Mouse (Mus musculus) liver, adult 2 months (tissue): ENCODE measurements around the gene Dync1i1. TPM values are rescaled to one million over a fixed set of nuclear protein-coding genes. Genes with fewer than 3 reads are reported as not detected.
"Not testable (repeated sequence)": the region's sequence is repeated elsewhere in the genome, so short reads cannot be mapped to it uniquely, and the experiment has no call there.

Source experiments
- DNase-seq: peaks from one replicate; pipeline ENCODE4 v3.0.0-alpha.2; 2011; ENCODE audit warnings: low read depth, low spot score; ENCODE audit errors: extremely low read depth
- H3K27ac ChIP-seq: fragments of 200-500 bp; replicated peaks from 2 replicates; pipeline ENCODE4 v1.5.1; 2012; ENCODE audit warnings: low read depth, mild to moderate bottlenecking, control low read depth, inconsistent platforms, low read length; ENCODE audit not compliant: insufficient read depth
- H3K27me3 ChIP-seq: fragments of 200-500 bp; 2 replicates; pipeline ENCODE4 v1.6.1; 2012; ENCODE audit warnings: mild to moderate bottlenecking, moderate library complexity, low read length, inconsistent platforms; ENCODE audit not compliant: control insufficient read depth, insufficient read depth
- H3K36me3 ChIP-seq: fragments of 200-500 bp; 2 replicates; pipeline ENCODE4 v1.6.1; 2012; ENCODE audit warnings: low read length, inconsistent platforms; ENCODE audit not compliant: control insufficient read depth, insufficient read depth
- H3K4me1 ChIP-seq: fragments of 200-500 bp; 2 replicates; pipeline ENCODE4 v1.6.1; 2011; ENCODE audit warnings: low read length; ENCODE audit not compliant: control insufficient read depth, insufficient read depth
- H3K4me3 ChIP-seq: fragments of 200-500 bp; 2 replicates; pipeline ENCODE4 v1.5.1; 2011; ENCODE audit warnings: low read depth, mild to moderate bottlenecking, control low read depth, low read length, moderate library complexity; ENCODE audit not compliant: insufficient read depth
- H3K79me2 ChIP-seq: fragments of 200-500 bp; 2 replicates; pipeline ENCODE4 v1.6.1; 2012; ENCODE audit warnings: inconsistent platforms, mild to moderate bottlenecking, low read length, moderate library complexity; ENCODE audit not compliant: control insufficient read depth, insufficient read depth
- H3K9ac ChIP-seq: fragments of 200-500 bp; 2 replicates; pipeline ENCODE4 v1.6.1; 2012; ENCODE audit warnings: low read depth, mild to moderate bottlenecking, control low read depth, inconsistent platforms, low read length
- CTCF ChIP-seq: fragments of 200-500 bp; IDR thresholded peaks from 2 replicates; pipeline ENCODE4 v1.5.1; 2011; ENCODE audit warnings: low read depth, low read length, control low read depth
- POLR2A ChIP-seq: fragments of 200-500 bp; IDR thresholded peaks from 2 replicates; pipeline ENCODE4 v1.6.1; 2011; ENCODE audit warnings: low read length, control low read depth; ENCODE audit not compliant: insufficient read depth; ENCODE audit errors: extremely low read depth
- WGBS: fragments of 180-500 bp; shearing (Covaris S2); methylation state at CpG from one replicate; pipeline ENCODE4 v1.1.7; 2018; 5-methylcytosine and 5-hydroxymethylcytosine counted together
- polyA plus RNA-seq: library from polyadenylated mRNA; depleted of rRNA; stranded (reverse); fragments of >200 nt; gene quantifications from 2 replicates; pipeline ENCODE4 v1.2.3, GENCODE M21; 2012
- total RNA-seq: library from RNA; depleted of rRNA; stranded (reverse); fragments of >200 nt; gene quantifications from 2 replicates; pipeline ENCODE4 v1.2.3, GENCODE M21; 2014

Dync1i1 gene
- total and polyA plus RNA-seq, 2 experiments = not detected

DNA sequence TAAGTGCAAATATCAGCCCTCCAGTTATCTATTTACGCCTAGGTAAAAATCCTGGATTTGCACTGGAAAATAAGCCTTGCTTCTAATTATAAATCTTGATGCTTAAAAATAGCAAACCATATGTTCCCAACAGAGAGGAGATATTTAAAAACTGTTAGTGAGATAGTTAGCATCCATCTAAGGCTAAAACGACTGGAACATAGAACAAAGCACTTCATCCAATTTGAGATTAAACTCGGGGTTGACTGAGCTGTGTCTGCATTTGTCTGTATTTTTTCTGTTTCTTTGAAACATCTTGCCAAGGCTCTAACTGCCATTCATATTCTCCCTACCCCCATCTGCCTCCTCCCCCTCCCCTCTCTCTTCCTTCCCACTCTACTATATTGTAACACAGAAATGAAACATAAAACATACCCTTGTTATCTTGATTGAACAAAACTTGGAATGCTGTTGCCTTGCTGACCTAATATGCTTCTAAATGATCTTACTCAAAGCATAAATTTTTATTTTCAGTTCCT is 10.3 kb upstream of the Dync1i1 start:
- Histone ChIP-seq H3K4me1 (no peaks in the 10 kb centered on the region), H3K27ac (no peak overlapping the region), H3K79me2 (no peaks in the 10 kb centered on the region), H3K9ac (no peak overlapping the region), H3K36me3 (no peaks in the 10 kb centered on the region), H3K4me3 (no peak overlapping the region), H3K27me3 (no peaks in the 10 kb centered on the region)
- 77% methylated on average over 3 of the region's 3 CpGs for WGBS
- TF ChIP-seq POLR2A (no peak), CTCF (no peak)
- DNase-seq = no peak

GRCm38 (mm10) chr6:5718955-5719354 is 6.5 kb upstream of the Dync1i1 start:
- H3K36me3 ChIP-seq = no peaks in the 10 kb centered on the region
- no peaks in the 10 kb centered on the region for H3K27me3 ChIP-seq
- TF ChIP-seq CTCF (no peak), POLR2A (no peak)
- H3K27ac ChIP-seq = no peak overlapping the region
- H3K79me2 ChIP-seq = no peaks in the 10 kb centered on the region
- 40% methylated on average over 2 of the region's 2 CpGs for whole genome bisulfite sequencing
- H3K9ac ChIP-seq = no peak overlapping the region
- no peak overlapping the region for H3K4me3 ChIP-seq
- DNase-seq = no peak
- H3K4me1 ChIP-seq = no peaks in the 10 kb centered on the region

GRCm38 (mm10) chr6:5720716-5721115 is 4.7 kb upstream of the Dync1i1 start:
- not testable (repeated sequence) for H3K36me3 ChIP-seq, H3K27ac ChIP-seq, H3K27me3 ChIP-seq, H3K4me3 ChIP-seq, DNase-seq, H3K9ac ChIP-seq, H3K79me2 ChIP-seq, H3K4me1 ChIP-seq

- TF ChIP-seq CTCF (no peak), POLR2A (no peak)
- Histone ChIP-seq H3K9ac (no peak overlapping the region), H3K4me1 (no peaks in the 10 kb centered on the region), H3K27me3 (peaks cover 6% of the 10 kb centered on the region), H3K79me2 (no peaks in the 10 kb centered on the region), H3K36me3 (no peaks in the 10 kb centered on the region), H3K4me3 (no peak overlapping the region), H3K27ac (no peak overlapping the region)
- 68% methylated on average over 1 of the region's 1 CpGs for WGBS
- DNase-seq = no peak
Observed at GRCm38 (mm10) chr6:5723986-5724385, 1.5 kb upstream of the Dync1i1 start.

DNA sequence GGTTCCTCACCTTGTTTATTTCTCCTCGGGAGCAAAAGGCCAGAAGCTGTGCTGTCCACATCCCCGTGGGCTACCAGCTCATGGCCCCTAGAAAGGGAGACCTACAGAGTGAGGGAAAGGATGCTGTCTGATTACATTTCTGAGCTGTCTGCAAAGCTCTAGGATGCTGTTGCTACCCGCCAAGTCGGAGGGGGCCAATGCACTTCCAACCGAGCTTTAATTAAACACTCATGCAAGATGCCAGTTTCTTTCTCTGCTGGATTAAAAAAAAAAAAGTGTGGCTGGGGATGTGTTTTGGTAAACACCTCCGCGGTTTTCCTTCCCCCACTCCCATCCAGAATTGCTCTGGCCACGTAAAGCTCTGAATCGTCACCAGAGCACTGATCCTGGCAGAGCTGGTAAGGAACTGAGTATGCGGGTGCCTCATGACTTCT is 815 bp downstream of the Dync1i1 start:
- no peaks in the 10 kb centered on the region for H3K79me2 ChIP-seq
- H3K9ac ChIP-seq = no peak overlapping the region
- no peaks in the 10 kb centered on the region for H3K36me3 ChIP-seq
- no peaks in the 10 kb centered on the region for H3K4me1 ChIP-seq
- no peak for TF ChIP-seq POLR2A
- no peak for TF ChIP-seq CTCF
- no peak overlapping the region for H3K27ac ChIP-seq
- H3K27me3 ChIP-seq = peaks cover 6% of the 10 kb centered on the region
- 10% methylated on average over 10 of the region's 10 CpGs for WGBS
- DNase-seq = no peak
- H3K4me3 ChIP-seq = no peak overlapping the region

DNA sequence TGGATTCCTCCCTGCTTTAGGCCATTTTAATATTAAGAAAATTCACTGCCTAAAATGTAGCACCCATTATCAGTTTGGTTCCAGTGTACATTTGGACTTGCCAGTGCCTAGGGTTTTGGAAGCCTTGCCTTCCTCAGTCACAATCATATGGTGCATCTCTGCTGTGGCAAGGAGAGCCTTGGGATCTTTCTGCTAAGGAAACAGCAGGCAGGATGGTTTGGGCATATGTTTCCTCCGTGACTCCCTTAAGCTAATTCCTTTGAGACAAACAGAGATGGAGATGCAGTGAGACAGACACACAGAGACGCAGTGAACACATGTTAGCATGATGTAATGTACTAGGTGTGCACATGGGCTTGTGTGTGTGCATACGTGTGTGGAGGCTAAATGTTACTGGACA is 7.8 kb downstream of the Dync1i1 start:
- no peak for TF ChIP-seq POLR2A
- no peak for TF ChIP-seq CTCF
- Histone ChIP-seq H3K79me2 (no peaks in the 10 kb centered on the region), H3K27me3 (no peaks in the 10 kb centered on the region), H3K9ac (no peak overlapping the region), H3K4me1 (no peaks in the 10 kb centered on the region), H3K36me3 (no peaks in the 10 kb centered on the region), H3K27ac (no peak overlapping the region), H3K4me3 (no peak overlapping the region)
- DNase-seq = no peak
- WGBS = 83% methylated on average over 3 of the region's 3 CpGs
